Mouse (Mus musculus): Measurements from ENCODE around the gene Prkacb.

The Prkacb gene

GRCm38 (mm10) chr3:146719696-146720095 lies 93.1 kb downstream of the Prkacb start:
- DNase-seq (ENCODE audit: low spot score), result no peak

GRCm38 (mm10) chr3:146718251-146718650 lies 94.5 kb downstream of the Prkacb start:
- DNase-seq (ENCODE audit: low spot score), result no peak

- no peak for DNase-seq (ENCODE audit: low spot score)
Observed at GRCm38 (mm10) chr3:146712305-146712704, 100.5 kb downstream of the Prkacb start.

- DNase-seq (ENCODE audit: low spot score), result no peak
Observed at GRCm38 (mm10) chr3:146711559-146711958, 101.2 kb downstream of the Prkacb start.

- DNase-seq (ENCODE audit: low spot score), result no peak
Observed at GRCm38 (mm10) chr3:146711084-146711483, 101.7 kb downstream of the Prkacb start.

- no peak for DNase-seq (ENCODE audit: low spot score)
Observed at GRCm38 (mm10) chr3:146709086-146709485, 103.7 kb downstream of the Prkacb start.

GRCm38 (mm10) chr3:146708381-146708780 lies 104.4 kb downstream of the Prkacb start:
- peak; percentile 24 for DNase-seq (ENCODE audit: low spot score)

- no peak for DNase-seq (ENCODE audit: low spot score)
Observed at GRCm38 (mm10) chr3:146704099-146704498, 108.7 kb downstream of the Prkacb start.

- DNase-seq (ENCODE audit: low spot score), result no peak
Observed at GRCm38 (mm10) chr3:146700051-146700450, 112.7 kb downstream of the Prkacb start.

GRCm38 (mm10) chr3:146698982-146699381 lies 113.8 kb downstream of the Prkacb start:
- DNase-seq (ENCODE audit: low spot score), result no peak

- no peak for DNase-seq (ENCODE audit: low spot score)
Observed at GRCm38 (mm10) chr3:146692547-146692946, 120.2 kb downstream of the Prkacb start.

GRCm38 (mm10) chr3:146687121-146687725 lies 125.6 kb downstream of the Prkacb start:
- DNase-seq (ENCODE audit: low spot score), result no peak

- no peak for DNase-seq (ENCODE audit: low spot score)
Observed at GRCm38 (mm10) chr3:146686428-146686827, 126.4 kb downstream of the Prkacb start.

- DNase-seq (ENCODE audit: low spot score), result peak; percentile 35
Observed at GRCm38 (mm10) chr3:146684811-146685675, 127.7 kb downstream of the Prkacb start, which contains the start of gene Samd13. Samd13 (minus strand) TSS chr3:146685592.

- no peak for DNase-seq (ENCODE audit: low spot score)
Observed at GRCm38 (mm10) chr3:146683095-146683494, 129.7 kb downstream of the Prkacb start.

- no peak for DNase-seq (ENCODE audit: low spot score)
Observed at GRCm38 (mm10) chr3:146682140-146682651, 130.6 kb downstream of the Prkacb start.

- no peak for DNase-seq (ENCODE audit: low spot score)
Observed at GRCm38 (mm10) chr3:146681696-146682095, 131.1 kb downstream of the Prkacb start.

- no peak for DNase-seq (ENCODE audit: low spot score)
Observed at GRCm38 (mm10) chr3:146680625-146681024, 132.2 kb downstream of the Prkacb start.

GRCm38 (mm10) chr3:146679646-146680045 lies 133.1 kb downstream of the Prkacb start:
- DNase-seq (ENCODE audit: low spot score), result no peak

All from yolk sac, embryonic 10.5 days (tissue).